Mouse (Mus musculus) cortical plate, adult 2 months (tissue): ENCODE measurements around the gene Pnkp.

Experiments used
- CTCF ChIP-seq: fragments of 200-500 bp; IDR thresholded peaks from 2 replicates; pipeline ENCODE4 v1.5.1; 2011; ENCODE audit warnings: mild to moderate bottlenecking, control low read depth, low read length; ENCODE audit not compliant: insufficient read depth; ENCODE audit errors: extremely low read depth
- POLR2A ChIP-seq: fragments of 200-500 bp; IDR thresholded peaks from 2 replicates; pipeline ENCODE4 v1.6.1; 2011; ENCODE audit warnings: mild to moderate bottlenecking, low read length, control low read depth; ENCODE audit not compliant: insufficient read depth; ENCODE audit errors: extremely low read depth

DNA sequence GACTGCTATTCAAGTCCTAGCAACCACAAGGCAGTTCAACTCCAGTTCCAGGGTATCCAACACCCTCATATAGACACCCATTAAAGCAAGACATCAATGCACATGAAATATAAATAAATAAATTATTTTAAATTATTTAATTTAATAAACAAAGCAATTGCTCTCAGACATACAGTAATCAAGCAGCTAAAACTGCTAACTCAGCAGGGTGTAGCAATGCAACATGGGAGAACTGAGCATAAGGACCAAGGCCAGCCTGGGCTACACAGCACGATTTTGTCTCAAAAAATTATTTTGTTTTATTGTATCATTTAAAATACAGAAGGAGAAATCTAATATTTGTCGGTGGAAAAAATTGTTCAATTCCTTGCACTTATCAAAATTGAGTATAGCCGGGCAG is 37.2 kb downstream of the Pnkp start:
- no peak for TF ChIP-seq CTCF
- no peak for TF ChIP-seq POLR2A
